Mouse (Mus musculus) urinary bladder, postnatal 14 days (tissue): Measurements from ENCODE around the gene Ubqln4.
A peak's percentile ranks its signal among the peaks of the same experiment; 100 is the strongest.
"Not testable (repeated sequence)": the region's sequence is repeated elsewhere in the genome, so short reads cannot be mapped to it uniquely, and the experiment has no call there.

ENCODE experiments used
- DNase-seq: peaks from one replicate; pipeline ENCODE4 v3.0.0; 2021; ENCODE audit warnings: low spot score

Ubqln4 gene

GRCm38 (mm10) chr3:88566536-88567061 is 13.0 kb downstream of the Ubqln4 start:
- no peak for DNase-seq

DNA sequence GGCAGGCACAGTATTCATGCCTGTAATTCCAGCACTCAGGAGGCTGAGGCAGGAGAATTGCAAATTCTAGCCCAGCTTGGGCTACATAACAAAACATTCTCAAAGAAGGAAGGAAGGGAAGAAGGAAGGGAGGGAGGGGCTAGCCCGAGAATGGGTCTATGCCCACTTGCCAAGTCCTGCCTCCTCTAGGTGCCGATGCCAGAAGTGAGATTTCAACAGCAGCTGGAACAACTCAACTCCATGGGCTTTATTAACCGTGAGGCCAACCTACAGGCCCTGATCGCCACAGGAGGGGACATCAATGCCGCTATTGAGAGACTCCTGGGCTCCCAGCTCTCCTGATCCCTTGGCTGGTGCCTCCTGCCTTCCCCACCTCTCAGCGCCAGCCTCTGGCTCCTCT is 14.3 kb downstream of the Ubqln4 start:
- DNase-seq: no peak

DNA sequence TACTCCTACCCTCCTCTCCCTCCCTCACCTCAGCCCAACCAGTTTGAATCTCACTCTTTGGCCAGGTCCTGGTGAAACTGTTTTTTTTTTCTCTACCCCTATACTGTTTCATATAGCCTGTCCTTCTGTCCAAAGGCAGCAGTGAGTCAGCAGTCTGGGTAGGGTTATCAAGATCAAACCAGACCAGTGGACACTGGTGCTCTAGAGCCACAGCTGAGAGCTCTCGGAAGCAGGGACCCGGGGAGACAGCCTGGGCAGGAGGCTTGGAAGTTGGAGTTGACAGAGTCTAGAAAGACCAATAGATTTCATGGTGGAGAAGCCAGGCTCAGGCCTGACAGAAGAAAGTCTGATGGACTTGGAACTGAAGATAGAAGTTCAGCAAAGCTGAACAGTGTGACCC is 15.1 kb downstream of the Ubqln4 start:
- no peak for DNase-seq

GRCm38 (mm10) chr3:88569093-88569492 is 15.5 kb downstream of the Ubqln4 start:
- no peak for DNase-seq

GRCm38 (mm10) chr3:88569694-88570093 is 16.1 kb downstream of the Ubqln4 start:
- DNase-seq: no peak

- no peak for DNase-seq
Observed at GRCm38 (mm10) chr3:88570341-88570740, 16.8 kb downstream of the Ubqln4 start.

DNA sequence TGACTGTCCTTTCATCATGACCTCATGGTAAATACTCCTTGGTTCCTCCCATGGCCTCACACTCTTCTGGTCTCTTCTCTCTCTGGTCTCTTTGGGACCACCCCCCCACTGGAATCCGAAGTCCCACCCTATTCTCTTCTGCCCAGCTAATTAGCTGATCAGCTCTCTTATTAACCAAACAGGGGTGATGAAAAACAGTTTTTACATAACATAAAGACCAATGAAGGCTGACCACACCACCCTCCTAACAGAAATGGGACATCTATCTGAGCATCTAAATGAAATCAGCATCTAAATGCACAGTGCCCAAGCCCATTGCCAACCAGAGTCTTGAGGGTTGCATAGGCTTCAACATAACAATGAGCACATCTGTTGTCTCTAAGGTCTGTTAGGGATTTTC is 18.3 kb downstream of the Ubqln4 start:
- DNase-seq: no peak

GRCm38 (mm10) chr3:88572835-88573234 is 19.3 kb downstream of the Ubqln4 start:
- DNase-seq: no peak

GRCm38 (mm10) chr3:88573810-88574209 is 20.3 kb downstream of the Ubqln4 start:
- DNase-seq: no peak

- no peak for DNase-seq
Observed at GRCm38 (mm10) chr3:88575540-88575939, 22.0 kb downstream of the Ubqln4 start, which contains the start of gene Ssr2. Ssr2 (plus strand) TSS chr3:88575876.

GRCm38 (mm10) chr3:88577846-88578245 is 24.3 kb downstream of the Ubqln4 start:
- DNase-seq: not testable (repeated sequence)

GRCm38 (mm10) chr3:88578498-88579424 is 25.2 kb downstream of the Ubqln4 start:
- no peak for DNase-seq

GRCm38 (mm10) chr3:88579454-88580117 is 26.0 kb downstream of the Ubqln4 start:
- peak; percentile 79 for DNase-seq

- no peak for DNase-seq
Observed at GRCm38 (mm10) chr3:88585769-88586168, 32.2 kb downstream of the Ubqln4 start.

- DNase-seq: no peak
Observed at GRCm38 (mm10) chr3:88586640-88587039, 33.1 kb downstream of the Ubqln4 start.

DNA sequence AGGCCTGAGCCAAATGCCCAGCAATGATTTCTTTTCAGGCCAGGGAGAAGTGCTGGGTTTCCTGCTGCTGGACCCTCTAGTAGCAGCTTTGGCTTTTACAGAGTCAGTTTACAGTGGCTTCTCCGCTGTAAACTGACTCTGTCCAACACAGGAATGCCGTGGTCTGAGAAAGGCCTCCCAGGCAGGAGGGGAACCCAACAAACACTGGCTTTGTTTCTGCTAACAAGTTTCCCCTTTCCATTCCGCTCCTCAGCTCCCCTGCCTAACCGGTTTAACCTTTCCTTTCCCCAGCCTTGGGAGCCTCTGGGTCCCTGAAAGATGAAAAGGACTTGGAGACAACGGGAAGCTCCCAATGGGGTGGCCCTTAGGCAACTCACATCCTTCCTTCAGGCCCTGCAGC is 36.7 kb downstream of the Ubqln4 start:
- no peak for DNase-seq

DNA sequence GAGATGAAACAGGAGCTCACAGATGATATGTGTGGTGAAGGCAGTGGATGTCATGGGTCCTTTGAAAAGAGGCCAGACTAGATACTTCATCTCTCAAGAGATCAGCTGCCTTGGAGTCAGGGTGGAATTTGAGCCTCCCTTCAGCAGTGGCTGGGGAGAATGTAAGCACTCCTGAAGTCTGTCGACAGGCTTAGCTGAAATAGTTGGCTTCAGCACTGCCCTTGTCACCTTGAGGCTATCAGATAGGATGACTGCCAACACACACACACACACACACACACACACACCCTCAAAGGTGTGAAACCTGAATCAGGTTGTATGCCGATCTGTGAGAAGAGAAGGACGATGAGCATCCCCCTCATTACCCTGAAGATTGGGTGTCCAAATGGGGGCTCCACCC is 37.5 kb downstream of the Ubqln4 start:
- DNase-seq: no peak

- DNase-seq: peak; percentile 58
Observed at GRCm38 (mm10) chr3:88591950-88592731, 38.6 kb downstream of the Ubqln4 start.

GRCm38 (mm10) chr3:88592942-88593576 is 39.5 kb downstream of the Ubqln4 start:
- DNase-seq: no peak

DNA sequence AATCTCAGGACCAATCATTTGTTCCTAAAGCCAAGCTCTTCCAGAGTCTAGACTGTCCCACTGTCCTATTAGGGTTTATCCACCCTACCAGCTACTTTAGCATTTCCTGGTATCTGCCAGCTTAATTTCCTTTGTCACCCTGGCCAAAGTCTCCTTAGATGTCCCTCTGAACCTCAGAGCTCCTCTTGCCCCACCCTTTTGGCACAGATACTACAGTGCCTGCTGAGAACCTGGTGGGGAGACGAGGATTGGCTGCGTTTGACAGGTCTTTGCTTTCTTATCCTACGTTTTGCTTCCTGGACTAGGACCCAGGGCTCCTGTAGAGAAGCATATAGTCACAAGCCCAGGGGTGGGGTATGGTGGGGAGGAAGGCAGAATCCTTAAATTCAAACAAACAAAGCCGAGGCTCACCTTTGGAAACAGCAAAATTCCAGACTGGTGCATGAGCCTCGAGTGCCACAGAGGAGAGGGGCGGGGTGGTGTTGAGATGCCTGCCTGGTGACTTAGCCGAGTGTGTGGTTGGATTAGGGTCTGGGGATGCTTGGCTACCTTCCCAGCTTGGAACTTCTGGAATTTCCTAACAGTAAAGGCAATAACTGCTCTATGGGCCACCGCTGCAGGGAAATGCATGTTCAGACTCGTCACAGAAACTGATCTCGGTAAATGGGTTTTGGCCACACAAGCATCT is 40.5 kb downstream of the Ubqln4 start:
- no peak for DNase-seq

DNA sequence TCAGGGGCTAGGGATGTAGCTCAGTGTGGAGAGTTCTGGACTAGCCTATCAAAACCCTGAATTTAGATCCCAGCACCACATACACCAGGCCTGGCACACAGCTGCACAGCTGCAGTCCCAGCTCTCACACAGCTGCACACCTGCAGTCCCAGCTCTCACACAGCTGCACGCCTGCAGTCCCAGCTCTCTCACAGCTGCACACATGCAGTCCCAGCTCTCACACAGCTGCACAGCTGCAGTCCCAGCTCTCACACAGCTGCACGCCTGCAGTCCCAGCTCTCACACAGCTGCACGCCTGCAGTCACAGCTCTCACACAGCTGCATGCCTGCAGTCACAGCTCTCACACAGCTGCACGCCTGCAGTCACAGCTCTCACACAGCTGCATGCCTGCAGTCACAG is 43.0 kb downstream of the Ubqln4 start:
- DNase-seq: not testable (repeated sequence)
